Mouse (Mus musculus) spleen, adult 2 months (tissue): Measurements from ENCODE around the gene D17H6S53E.

Experiments
- CTCF ChIP-seq: fragments of 200-500 bp; IDR thresholded peaks from 2 replicates; pipeline ENCODE4 v1.5.1; 2011; ENCODE audit warnings: mild to moderate bottlenecking, inconsistent platforms; ENCODE audit not compliant: insufficient read depth, insufficient read length, insufficient replicate concordance; ENCODE audit errors: extremely low read depth
- POLR2A ChIP-seq: fragments of 200-500 bp; IDR thresholded peaks from 2 replicates; pipeline ENCODE4 v1.6.1; 2011; ENCODE audit warnings: low read depth, low read length, inconsistent platforms

GRCm38 (mm10) chr17:35157254-35157653 lies 31.1 kb downstream of the D17H6S53E start:
- TF ChIP-seq CTCF = no peak
- TF ChIP-seq POLR2A = no peak
